Mouse (Mus musculus): Measurements from ENCODE around the gene Snx12. TPM values are rescaled to one million over a fixed set of nuclear protein-coding genes. Genes with fewer than 3 reads are reported as not detected.
A peak's percentile ranks its signal among the peaks of the same experiment; 100 is the strongest.

Snx12 gene
- polyA plus RNA-seq, 1 experiment from 2014 or later: 53.0 TPM

GRCm38 (mm10) chrX:101189285-101189684 lies 33.1 kb downstream of the Snx12 start:
- Histone ChIP-seq H3K27me3 (replicated peaks) (no peaks in the 10 kb centered on the region), H3K4me2 (replicated peaks) (no peak overlapping the region), H3K9ac (no peak overlapping the region), H3K9me3 (no peaks in the 10 kb centered on the region), H3K4me1 (no peaks in the 10 kb centered on the region), H3K4me3 (no peak overlapping the region), H3K36me3 (no peaks in the 10 kb centered on the region), H3K27ac (no peak overlapping the region)
- WGBS: 82% methylated on average over 3 of the region's 3 CpGs
- ATAC-seq (ENCODE audit: low FRiP score, low read depth): no peak

DNA sequence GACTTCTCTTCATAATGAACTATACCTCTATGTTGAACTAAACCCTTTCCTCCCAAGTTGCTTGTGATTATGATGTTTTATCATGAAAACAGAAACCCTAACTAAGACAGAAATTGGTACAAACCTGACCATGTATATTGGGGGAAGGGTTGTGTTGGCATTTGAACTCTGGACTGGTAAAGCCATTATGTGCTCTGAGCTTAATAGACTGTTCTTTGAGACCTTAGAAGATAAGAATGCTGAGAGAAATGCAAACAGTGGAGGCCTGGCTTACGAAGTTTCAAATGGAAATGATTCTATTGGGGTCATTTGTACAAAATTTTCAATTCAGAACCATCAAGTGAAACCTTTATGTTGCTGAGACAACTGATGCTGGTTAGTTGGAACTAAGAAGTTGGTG lies 34.7 kb downstream of the Snx12 start:
- no peaks in the 10 kb centered on the region for H3K9me3 ChIP-seq
- no peak overlapping the region for H3K4me2 ChIP-seq (replicated peaks)
- H3K27ac ChIP-seq: no peak overlapping the region
- no peak overlapping the region for H3K9ac ChIP-seq
- no peaks in the 10 kb centered on the region for H3K27me3 ChIP-seq (replicated peaks)
- 83% methylated on average over 1 of the region's 1 CpGs for WGBS
- H3K36me3 ChIP-seq: no peaks in the 10 kb centered on the region
- ATAC-seq (ENCODE audit: low FRiP score, low read depth): no peak
- H3K4me1 ChIP-seq: no peaks in the 10 kb centered on the region
- no peak overlapping the region for H3K4me3 ChIP-seq

GRCm38 (mm10) chrX:101173388-101173787 lies 49.0 kb downstream of the Snx12 start:
- no peak overlapping the region for H3K4me3 ChIP-seq
- no peak overlapping the region for H3K9ac ChIP-seq
- no peak overlapping the region for H3K27ac ChIP-seq
- no peak for ATAC-seq (ENCODE audit: low FRiP score, low read depth)
- H3K9me3 ChIP-seq: no peaks in the 10 kb centered on the region
- no peaks in the 10 kb centered on the region for H3K27me3 ChIP-seq (replicated peaks)
- no peaks in the 10 kb centered on the region for H3K36me3 ChIP-seq
- H3K4me1 ChIP-seq: no peaks in the 10 kb centered on the region
- no peak overlapping the region for H3K4me2 ChIP-seq (replicated peaks)
- WGBS: 100% methylated on average over 1 of the region's 1 CpGs

- WGBS: 58% methylated on average over 2 of the region's 2 CpGs
- Histone ChIP-seq H3K27ac (no peak overlapping the region), H3K4me1 (no peaks in the 10 kb centered on the region), H3K36me3 (no peaks in the 10 kb centered on the region), H3K4me2 (replicated peaks) (no peak overlapping the region), H3K4me3 (no peak overlapping the region), H3K9ac (no peak overlapping the region), H3K9me3 (no peaks in the 10 kb centered on the region), H3K27me3 (replicated peaks) (no peaks in the 10 kb centered on the region)
- no peak for ATAC-seq (ENCODE audit: low FRiP score, low read depth)
These were observed 53.9 kb downstream of the Snx12 start for GRCm38 (mm10) chrX:101168425-101168824.

GRCm38 (mm10) chrX:101163739-101164138 lies 58.6 kb downstream of the Snx12 start:
- H3K4me3 ChIP-seq: no peak overlapping the region
- no peak overlapping the region for H3K9ac ChIP-seq
- H3K27me3 ChIP-seq (replicated peaks): no peaks in the 10 kb centered on the region
- H3K9me3 ChIP-seq: no peaks in the 10 kb centered on the region
- H3K36me3 ChIP-seq: no peaks in the 10 kb centered on the region
- H3K27ac ChIP-seq: no peak overlapping the region
- no peaks in the 10 kb centered on the region for H3K4me1 ChIP-seq
- H3K4me2 ChIP-seq (replicated peaks): no peak overlapping the region
- ATAC-seq (ENCODE audit: low FRiP score, low read depth): no peak
- 92% methylated on average over 2 of the region's 2 CpGs for WGBS

- no peak overlapping the region for H3K4me3 ChIP-seq
- no peaks in the 10 kb centered on the region for H3K36me3 ChIP-seq
- WGBS: 85% methylated on average over 3 of the region's 3 CpGs
- no peaks in the 10 kb centered on the region for H3K9me3 ChIP-seq
- H3K27me3 ChIP-seq (replicated peaks): no peaks in the 10 kb centered on the region
- no peaks in the 10 kb centered on the region for H3K4me1 ChIP-seq
- no peak for ATAC-seq (ENCODE audit: low FRiP score, low read depth)
- no peak overlapping the region for H3K27ac ChIP-seq
- H3K4me2 ChIP-seq (replicated peaks): no peak overlapping the region
- H3K9ac ChIP-seq: no peak overlapping the region
These were observed 59.1 kb downstream of the Snx12 start for GRCm38 (mm10) chrX:101163278-101163677.

GRCm38 (mm10) chrX:101162532-101162931 lies 59.8 kb downstream of the Snx12 start:
- Histone ChIP-seq H3K9ac (no peak overlapping the region), H3K4me3 (no peak overlapping the region), H3K4me2 (replicated peaks) (no peak overlapping the region), H3K4me1 (no peaks in the 10 kb centered on the region), H3K27ac (no peak overlapping the region), H3K36me3 (no peaks in the 10 kb centered on the region), H3K27me3 (replicated peaks) (no peaks in the 10 kb centered on the region), H3K9me3 (no peaks in the 10 kb centered on the region)
- ATAC-seq (ENCODE audit: low FRiP score, low read depth): no peak
- 86% methylated on average over 3 of the region's 3 CpGs for WGBS

DNA sequence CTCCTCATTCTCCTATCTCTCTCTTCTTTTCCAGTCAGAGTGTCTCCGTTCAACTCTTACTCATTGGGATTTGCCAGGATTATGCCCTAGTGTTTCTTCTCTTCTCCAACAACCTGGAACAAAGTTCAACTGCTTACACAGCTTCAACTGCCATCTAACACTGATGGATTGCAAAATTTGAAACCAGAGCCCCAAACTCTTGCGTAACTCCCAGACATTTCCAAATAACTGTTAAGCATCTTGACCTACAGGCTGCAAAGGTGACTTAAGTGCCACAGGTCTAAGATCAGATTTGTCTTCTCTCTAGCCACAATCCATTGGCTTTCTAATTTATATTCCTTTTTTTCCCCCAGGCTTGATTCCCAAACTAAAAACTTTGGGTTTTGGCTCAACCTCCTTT lies 64.9 kb downstream of the Snx12 start:
- Histone ChIP-seq H3K27ac (no peak overlapping the region), H3K4me1 (no peaks in the 10 kb centered on the region), H3K4me2 (replicated peaks) (no peak overlapping the region), H3K9me3 (no peaks in the 10 kb centered on the region), H3K27me3 (replicated peaks) (no peaks in the 10 kb centered on the region), H3K9ac (no peak overlapping the region), H3K4me3 (no peak overlapping the region), H3K36me3 (no peaks in the 10 kb centered on the region)
- ATAC-seq (ENCODE audit: low FRiP score, low read depth): no peak
- WGBS: 95% methylated on average over 2 of the region's 2 CpGs

GRCm38 (mm10) chrX:101156369-101156768 lies 66.0 kb downstream of the Snx12 start:
- Histone ChIP-seq H3K36me3 (no peaks in the 10 kb centered on the region), H3K9ac (no peak overlapping the region), H3K4me2 (replicated peaks) (no peak overlapping the region), H3K27me3 (replicated peaks) (no peaks in the 10 kb centered on the region), H3K9me3 (no peaks in the 10 kb centered on the region), H3K4me3 (no peak overlapping the region), H3K27ac (no peak overlapping the region), H3K4me1 (no peaks in the 10 kb centered on the region)
- no peak for ATAC-seq (ENCODE audit: low FRiP score, low read depth)
- WGBS: 27% methylated on average over 5 of the region's 5 CpGs

DNA sequence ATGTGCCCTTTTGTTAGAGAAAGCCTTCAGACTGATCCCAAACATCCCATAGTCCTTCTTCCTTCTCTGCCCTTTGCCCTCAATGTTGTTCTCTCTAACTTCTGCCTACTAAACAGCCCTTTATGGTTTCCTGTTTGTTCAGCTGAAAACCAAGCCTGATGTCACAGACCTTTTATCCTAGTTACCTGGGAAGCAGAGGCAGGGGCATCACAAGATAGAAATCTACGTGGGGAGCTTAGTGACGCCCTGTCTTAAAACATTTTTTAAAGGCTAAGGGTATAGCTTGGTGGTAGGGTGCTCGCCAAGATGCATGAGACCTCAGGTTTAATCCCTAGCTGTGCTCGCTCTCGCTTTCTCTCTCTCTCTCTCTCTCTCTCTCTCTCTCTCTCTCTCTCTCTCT lies 74.9 kb downstream of the Snx12 start:
- 77% methylated on average over 5 of the region's 5 CpGs for WGBS
- H3K9me3 ChIP-seq: no peaks in the 10 kb centered on the region

DNA sequence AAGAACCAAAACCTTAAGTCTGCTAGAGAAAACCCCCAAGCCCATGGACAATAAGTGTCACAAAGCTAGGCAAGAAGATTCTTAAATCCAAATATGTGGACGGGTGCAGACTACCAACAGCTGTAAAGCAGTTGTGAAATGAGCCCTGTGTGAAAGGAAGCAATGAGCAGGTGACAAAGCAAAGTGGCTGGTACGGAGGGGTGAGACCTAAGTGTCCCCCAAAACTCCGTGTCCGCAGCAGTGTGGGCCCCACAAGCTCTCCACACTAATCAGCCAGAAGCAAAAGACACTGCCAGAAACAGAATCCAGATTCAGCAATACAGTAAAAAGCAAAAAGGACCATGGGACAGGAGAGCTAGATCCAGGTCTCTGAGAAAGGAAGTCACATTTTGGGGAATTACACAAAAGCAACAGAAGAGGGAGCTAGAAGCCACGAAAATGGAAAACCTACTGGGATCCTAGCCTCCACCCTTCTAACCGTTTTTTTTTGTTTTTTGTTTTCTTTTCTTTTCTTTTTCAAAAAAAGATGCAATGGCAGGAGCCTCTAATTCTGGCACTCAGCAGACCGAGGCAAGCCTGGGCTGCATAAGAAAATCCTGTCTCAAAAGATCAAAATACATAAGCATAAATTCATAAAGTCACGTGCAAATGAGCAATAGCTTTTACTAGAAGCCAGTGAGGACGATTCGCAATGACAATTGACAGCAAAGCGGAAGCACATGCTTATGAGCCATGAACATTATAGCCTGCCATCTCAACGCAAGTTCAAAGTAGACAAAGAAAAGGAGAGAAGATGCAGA lies 90.2 kb downstream of the Snx12 start:
- no peak overlapping the region for H3K27ac ChIP-seq
- H3K4me2 ChIP-seq (replicated peaks): peak overlapping the region; percentile 32; the same call in 1 of the 2 replicates
- no peaks in the 10 kb centered on the region for H3K36me3 ChIP-seq
- ATAC-seq (ENCODE audit: low FRiP score, low read depth): peak; percentile 41; the same call in 1 of the 2 replicates
- no peaks in the 10 kb centered on the region for H3K27me3 ChIP-seq (replicated peaks)
- 39% methylated on average over 12 of the region's 12 CpGs for WGBS
- H3K9me3 ChIP-seq: no peaks in the 10 kb centered on the region
- no peaks in the 10 kb centered on the region for H3K4me1 ChIP-seq
- H3K9ac ChIP-seq: no peak overlapping the region
- H3K4me3 ChIP-seq: no peak overlapping the region

More for the DNA sequence above, 74.9 kb downstream of the Snx12 start:
- Histone ChIP-seq H3K27ac (no peak overlapping the region), H3K36me3 (no peaks in the 10 kb centered on the region), H3K4me3 (no peak overlapping the region), H3K27me3 (replicated peaks) (no peaks in the 10 kb centered on the region), H3K9ac (no peak overlapping the region), H3K4me1 (no peaks in the 10 kb centered on the region), H3K4me2 (replicated peaks) (no peak overlapping the region)
- ATAC-seq (ENCODE audit: low FRiP score, low read depth): no peak

- no peaks in the 10 kb centered on the region for H3K27me3 ChIP-seq (replicated peaks)
- ATAC-seq (ENCODE audit: low FRiP score, low read depth): no peak
These were observed 91.4 kb downstream of the Snx12 start for GRCm38 (mm10) chrX:101131001-101131400.

DNA sequence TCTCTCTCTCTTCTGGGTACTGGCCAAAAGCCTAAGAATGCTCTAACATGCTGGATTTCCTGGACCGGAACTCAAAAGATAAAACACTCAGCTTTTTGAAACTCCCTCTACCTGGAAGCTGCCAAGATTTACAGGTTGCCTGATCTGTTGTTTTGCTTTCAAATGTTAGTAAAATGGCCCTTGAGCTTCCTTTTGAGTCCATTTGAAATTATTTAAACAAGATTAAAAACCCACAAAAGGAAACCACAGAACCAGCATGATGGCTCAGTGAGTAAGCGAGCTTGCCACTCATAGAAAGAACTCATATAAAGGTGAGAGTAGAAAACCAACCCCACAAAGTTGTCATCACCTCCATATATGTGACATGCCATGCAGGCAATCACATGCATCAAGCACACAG lies 93.8 kb downstream of the Snx12 start:
- no peak overlapping the region for H3K4me3 ChIP-seq
- H3K36me3 ChIP-seq: no peaks in the 10 kb centered on the region
- H3K9ac ChIP-seq: no peak overlapping the region
- ATAC-seq (ENCODE audit: low FRiP score, low read depth): no peak
- no peak overlapping the region for H3K27ac ChIP-seq
- 91% methylated on average over 2 of the region's 2 CpGs for WGBS
- no peaks in the 10 kb centered on the region for H3K27me3 ChIP-seq (replicated peaks)
- no peaks in the 10 kb centered on the region for H3K4me1 ChIP-seq
- H3K4me2 ChIP-seq (replicated peaks): no peak overlapping the region
- no peaks in the 10 kb centered on the region for H3K9me3 ChIP-seq

More at GRCm38 (mm10) chrX:101131001-101131400, 91.4 kb downstream of the Snx12 start:
- Histone ChIP-seq H3K4me1 (no peaks in the 10 kb centered on the region), H3K9me3 (no peaks in the 10 kb centered on the region), H3K4me3 (no peak overlapping the region), H3K27ac (no peak overlapping the region), H3K9ac (no peak overlapping the region), H3K4me2 (replicated peaks) (no peak overlapping the region), H3K36me3 (no peaks in the 10 kb centered on the region)
- 33% methylated on average over 7 of the region's 7 CpGs for WGBS

Measured in neural tube, embryonic 12.5 days (tissue).